Mouse (Mus musculus): ENCODE data around the gene 2900092C05Rik. TPM values are rescaled to one million over a fixed set of nuclear protein-coding genes. Genes with fewer than 3 reads are reported as not detected.
A peak's percentile ranks its signal among the peaks of the same experiment; 100 is the strongest.

Gene 2900092C05Rik
- total RNA-seq (2021), result not detected

DNA sequence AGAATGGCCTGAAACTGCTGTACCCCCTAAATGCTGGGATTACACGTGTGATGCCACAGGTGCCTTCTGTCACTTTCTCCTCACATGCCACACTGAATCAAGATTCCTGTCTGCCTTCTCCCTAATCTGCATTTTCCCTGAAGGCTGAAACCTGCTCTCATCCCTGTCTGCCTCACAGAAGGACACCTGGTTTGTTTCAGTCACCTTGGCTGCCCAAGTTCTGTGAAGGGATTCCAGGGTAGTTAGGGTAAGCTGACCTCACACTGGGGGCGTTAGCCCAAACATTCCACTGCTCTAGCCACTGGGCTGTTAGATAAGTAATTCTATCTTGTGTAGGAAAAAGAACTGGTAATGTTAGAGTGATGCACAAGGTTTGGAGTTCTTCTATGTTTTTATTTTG lies at the start of gene 2900092C05Rik:
Gene 2900092C05Rik, plus strand, starts transcription at position 301 of the 400 bp plus-strand sequence.
- intact Hi-C loops (cut with DNase I), result no loop called here

DNA sequence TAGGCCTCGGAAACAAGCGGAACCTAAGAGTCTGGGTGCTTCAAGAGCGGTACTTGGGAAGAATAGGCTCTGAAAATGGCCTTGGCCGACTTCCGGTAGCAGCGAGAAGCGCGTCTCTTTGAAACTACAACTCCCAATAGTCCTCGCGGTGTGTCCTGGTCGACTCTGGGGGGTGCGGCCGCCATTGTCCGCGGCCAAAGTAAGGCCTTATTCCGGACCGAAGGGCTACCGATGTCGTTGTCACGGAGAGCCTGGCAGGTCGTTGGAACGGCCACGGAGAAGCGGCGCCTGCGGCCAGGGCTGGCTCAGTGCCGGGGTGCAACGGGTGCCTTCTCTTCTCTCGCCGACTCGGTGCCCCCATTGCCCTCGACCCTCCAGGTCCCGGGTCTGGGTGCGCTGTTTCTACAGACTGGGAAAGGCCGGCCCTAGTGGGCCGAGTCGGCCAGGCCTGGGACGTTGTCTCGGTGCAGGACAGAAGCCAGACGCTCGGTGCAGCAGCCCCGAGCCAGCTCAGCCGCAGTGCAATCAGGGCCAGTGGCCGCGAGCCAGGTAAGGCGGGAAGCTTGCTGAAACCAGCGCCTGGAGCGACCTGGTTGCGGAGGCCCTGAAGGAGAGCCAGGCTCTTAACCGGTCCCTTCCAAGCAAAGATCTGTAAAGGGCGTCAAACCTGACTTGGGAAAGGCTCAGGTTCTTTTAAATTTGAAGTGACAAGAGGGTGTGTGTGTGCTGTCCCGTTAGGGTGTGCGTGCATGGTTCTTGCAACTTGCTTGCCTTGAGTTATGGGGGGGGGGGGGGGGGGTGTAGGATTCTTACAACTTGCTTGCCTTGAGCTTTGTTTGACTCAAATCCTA lies 33.9 kb upstream of the 2900092C05Rik start, which contains the start of gene Zfp606:
Gene Zfp606, plus strand, starts transcription at position 136 of the 851 bp plus-strand sequence.
- intact Hi-C loops (cut with DNase I), result loop anchor here (2.0 to 10.0 kb wide), 3 partner anchors 56 to 416 kb away; partner anchors contain the start of genes Zfp329, Zfp551 and Zscan22
- DNase-seq (ENCODE audit: low spot score in 2 of 2), result peak; percentile 87 to 95

More for the DNA sequence above, at the start of gene 2900092C05Rik:
- DNase-seq (ENCODE audit: low spot score in 2 of 2), result no peak

DNA sequence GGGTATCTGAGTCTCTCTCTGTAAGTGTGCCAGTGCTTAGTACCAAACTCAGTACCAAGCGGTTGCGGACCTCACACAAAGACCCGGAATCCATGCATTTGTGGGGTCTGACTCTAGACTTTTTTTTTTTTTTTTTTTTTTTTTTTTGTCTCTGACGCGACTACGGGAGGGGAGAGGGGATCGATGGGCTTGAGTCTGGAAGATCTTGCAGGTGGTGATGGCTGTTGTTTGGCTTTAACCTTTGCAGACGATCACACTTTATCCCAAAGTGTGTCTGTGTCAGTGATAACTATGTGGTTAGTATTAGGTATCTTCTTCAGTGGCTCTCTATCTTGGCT lies 33.3 kb upstream of the 2900092C05Rik start:
- intact Hi-C loops (cut with DNase I), result loop anchor here (2.0 to 10.0 kb wide), 3 partner anchors 56 to 416 kb away; partner anchors contain the start of genes Zfp329, Zfp551 and Zscan22
- no peak for DNase-seq (ENCODE audit: low spot score in 2 of 2)

DNA sequence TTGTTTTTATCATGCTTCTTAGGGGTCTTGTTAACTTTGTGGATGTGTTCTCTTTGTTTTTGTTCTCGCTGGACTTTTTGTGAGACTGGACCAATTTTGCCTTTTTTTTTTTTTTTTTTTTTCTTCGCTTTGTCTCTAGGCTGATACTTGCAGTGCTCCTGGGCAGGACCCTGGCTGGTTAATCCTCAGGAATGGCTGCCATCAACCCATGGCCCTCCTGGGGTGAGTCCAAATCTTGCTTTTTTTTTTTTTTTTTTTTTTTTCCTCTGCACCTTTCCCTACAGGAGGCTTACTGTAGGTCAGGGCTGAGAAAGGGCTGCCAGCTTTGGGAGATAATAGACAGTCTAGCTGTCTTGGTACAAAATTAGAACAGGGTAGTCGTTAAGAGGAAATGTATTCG lies 32.8 kb upstream of the 2900092C05Rik start:
- no peak for DNase-seq (ENCODE audit: low spot score in 2 of 2)
- intact Hi-C loops (cut with DNase I), result loop anchor here (2.0 to 10.0 kb wide), 3 partner anchors 57 to 415 kb away; partner anchors contain the start of genes Zfp329, Zfp551 and Zscan22

DNA sequence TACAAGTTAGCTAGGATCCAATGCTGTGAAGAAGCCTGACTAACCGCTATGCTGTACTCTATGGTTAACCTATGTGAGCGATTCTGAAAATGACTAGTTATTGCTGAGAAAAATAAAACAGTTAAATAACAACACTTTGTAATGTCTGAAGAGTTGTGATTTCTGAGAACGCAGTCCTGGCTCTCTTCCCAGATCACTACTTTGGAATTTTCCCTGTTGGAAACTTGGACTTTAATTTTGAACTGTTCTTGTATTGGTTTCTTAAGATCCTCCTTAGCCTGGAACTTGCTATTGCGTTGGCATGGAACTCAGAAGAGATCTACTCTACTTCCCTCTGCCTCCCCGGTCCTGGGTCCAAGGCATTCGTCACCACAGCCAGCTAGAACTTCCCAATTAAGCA lies 28.5 kb upstream of the 2900092C05Rik start:
- peak in 1 of 2 experiments; percentile 4 for DNase-seq (ENCODE audit: low spot score in 2 of 2)
- intact Hi-C loops (cut with DNase I), result loop anchor here (10.0 kb wide), 2 partner anchors 301 to 551 kb away; partner anchors contain the start of genes Chmp2a and Ube2m

DNA sequence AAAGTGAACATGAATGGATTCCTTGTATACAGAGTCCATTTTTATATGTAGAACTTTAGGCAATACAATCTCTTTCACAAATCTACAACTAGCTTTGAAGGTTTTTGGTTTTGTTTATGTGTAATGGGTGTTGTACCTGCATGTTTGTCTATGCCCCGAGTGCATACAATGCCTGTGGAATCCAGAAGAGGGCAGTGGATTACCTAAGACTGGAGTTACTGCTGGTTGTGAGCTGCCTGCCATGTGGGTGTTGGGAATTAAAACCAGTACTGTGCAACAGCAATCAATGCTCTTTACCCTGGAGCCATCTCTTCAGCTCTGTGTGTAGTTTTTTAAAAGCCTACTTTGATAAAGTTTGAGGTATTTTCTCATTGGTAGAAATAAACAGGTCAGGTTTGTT lies 26.4 kb upstream of the 2900092C05Rik start:
- peak in 1 of 2 experiments; percentile 11 for DNase-seq (ENCODE audit: low spot score in 2 of 2)
- intact Hi-C loops (cut with DNase I), result loop anchor here (10.0 kb wide), 2 partner anchors 299 to 549 kb away; partner anchors contain the start of genes Chmp2a and Ube2m

- peak in 1 of 2 experiments; percentile 60 for DNase-seq (ENCODE audit: low spot score in 2 of 2)
- intact Hi-C loops (cut with DNase I), result loop anchor here (10.0 kb wide), 2 partner anchors 298 to 548 kb away; partner anchors contain the start of genes Chmp2a and Ube2m
Measured at GRCm38 (mm10) chr7:12486691-12487090, 25.6 kb upstream of the 2900092C05Rik start.

- DNase-seq (ENCODE audit: low spot score in 2 of 2), result no peak
- intact Hi-C loops (cut with DNase I), result no loop called here
Measured at GRCm38 (mm10) chr7:12510913-12511312, 1.4 kb upstream of the 2900092C05Rik start.

Other genes starting within 250 kb of the 2900092C05Rik start
- not detected for gene Vmn1r81, start 244.2 kb upstream of the 2900092C05Rik start, total RNA-seq (2021)
- gene Vmn1r82, start 212.1 kb upstream of the 2900092C05Rik start, total RNA-seq (2021), result not detected
- not detected for gene Vmn1r83, start 183.0 kb upstream of the 2900092C05Rik start, total RNA-seq (2021)
- gene Vmn1r84, start 143.2 kb upstream of the 2900092C05Rik start, total RNA-seq (2021), result not detected
- gene Zfp551, start 89.8 kb upstream of the 2900092C05Rik start, total RNA-seq (2021), result 1 to 10 TPM; 8.3 to 8.6 TPM
- gene Zfp606, start 34.2 kb upstream of the 2900092C05Rik start, total RNA-seq (2021), result 10 to 100 TPM; 10.8 to 13.0 TPM
- under 1 TPM; 0.05 TPM for gene Vmn2r53, start 96.3 kb downstream of the 2900092C05Rik start, total RNA-seq (2021)
- gene Vmn2r54, start 127.8 kb downstream of the 2900092C05Rik start, total RNA-seq (2021), result not detected
- gene Vmn2r55, start 172.5 kb downstream of the 2900092C05Rik start, total RNA-seq (2021), result under 1 TPM in 1 of 2 experiments, not detected in 1; 0.16 TPM
- under 1 TPM in 1 of 2 experiments, not detected in 1; 0.09 TPM for gene Vmn2r56, start 222.5 kb downstream of the 2900092C05Rik start, total RNA-seq (2021)